Mouse (Mus musculus) liver, postnatal 0 days (tissue): ENCODE measurements around the gene Spats2.

Experiments used
- CTCF ChIP-seq: sonication (generic); IDR thresholded peaks from 2 replicates; pipeline ENCODE4 v1.5.1; 2016; ENCODE audit warnings: antibody characterized with exemption, low read depth
- EP300 ChIP-seq: IDR thresholded peaks from 2 replicates; pipeline ENCODE4 v1.6.1; 2016; ENCODE audit warnings: antibody characterized with exemption, low read depth, mild to moderate bottlenecking

DNA sequence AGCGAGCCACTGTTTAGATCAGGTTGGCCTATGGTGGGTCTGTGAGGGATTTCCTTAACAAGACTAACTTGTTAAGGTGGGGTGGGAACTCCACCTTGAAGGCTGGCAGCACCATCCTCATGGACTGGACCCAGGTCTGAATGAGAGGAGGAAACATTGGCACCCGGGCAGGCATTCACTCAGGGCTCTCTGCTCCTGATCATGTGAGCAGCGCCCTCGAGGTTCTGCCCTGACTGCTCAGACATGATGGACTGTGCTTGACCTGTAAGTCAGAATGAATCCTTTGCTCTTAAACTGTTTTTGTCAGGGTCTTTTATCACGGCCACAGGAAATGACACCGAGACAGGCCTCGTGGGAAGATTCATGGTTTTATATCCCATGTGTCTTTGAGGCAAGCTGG is 20.5 kb upstream of the Spats2 start:
- no peak for TF ChIP-seq CTCF
- TF ChIP-seq EP300 = no peak
